Mouse (Mus musculus) adrenal gland, postnatal 10 days (tissue): Measurements from ENCODE around the gene Timp2. TPM values are rescaled to one million over a fixed set of nuclear protein-coding genes. Genes with fewer than 3 reads are reported as not detected.
"Not testable (repeated sequence)": the region's sequence is repeated elsewhere in the genome, so short reads cannot be mapped to it uniquely, and the experiment has no call there.

Experiments used
- DNase-seq: peaks from one replicate; pipeline ENCODE4 v3.0.0; 2021; ENCODE audit warnings: mixed read lengths
- total RNA-seq, 2 experiments: library from RNA; stranded (reverse); gene quantifications; 2 replicates each; pipeline ENCODE4 v1.2.3; 2021

Timp2 gene
- total RNA-seq, 2 experiments from 2014 or later = 101 to 111 TPM

GRCm38 (mm10) chr11:118333431-118333830 lies 22.1 kb downstream of the Timp2 start:
- DNase-seq = no peak

GRCm38 (mm10) chr11:118332376-118332775 lies 23.2 kb downstream of the Timp2 start:
- no peak for DNase-seq

- DNase-seq = no peak
These were observed 24.8 kb downstream of the Timp2 start for GRCm38 (mm10) chr11:118330777-118331176.

GRCm38 (mm10) chr11:118330361-118330760 lies 25.2 kb downstream of the Timp2 start:
- DNase-seq = no peak

GRCm38 (mm10) chr11:118328947-118329346 lies 26.6 kb downstream of the Timp2 start:
- DNase-seq = no peak

- no peak for DNase-seq
These were observed 27.0 kb downstream of the Timp2 start for GRCm38 (mm10) chr11:118328511-118328910.

GRCm38 (mm10) chr11:118326991-118327971 lies 28.3 kb downstream of the Timp2 start:
- DNase-seq = peak; percentile 55

- no peak for DNase-seq
These were observed 29.0 kb downstream of the Timp2 start for GRCm38 (mm10) chr11:118326491-118326890.

GRCm38 (mm10) chr11:118324541-118324940 lies 31.0 kb downstream of the Timp2 start:
- no peak for DNase-seq

- DNase-seq = no peak
These were observed 31.6 kb downstream of the Timp2 start for GRCm38 (mm10) chr11:118323974-118324373.

- DNase-seq = no peak
These were observed 32.9 kb downstream of the Timp2 start for GRCm38 (mm10) chr11:118322647-118323046.

GRCm38 (mm10) chr11:118321971-118322370 lies 33.6 kb downstream of the Timp2 start:
- DNase-seq = no peak

GRCm38 (mm10) chr11:118321500-118321899 lies 34.0 kb downstream of the Timp2 start:
- no peak for DNase-seq

GRCm38 (mm10) chr11:118318678-118319077 lies 36.9 kb downstream of the Timp2 start:
- peak; percentile 57 for DNase-seq

- DNase-seq = peak; percentile 63
These were observed 38.4 kb downstream of the Timp2 start for GRCm38 (mm10) chr11:118317129-118317528.

GRCm38 (mm10) chr11:118316231-118316806 lies 39.2 kb downstream of the Timp2 start:
- no peak for DNase-seq

- DNase-seq = no peak
These were observed 43.3 kb downstream of the Timp2 start for GRCm38 (mm10) chr11:118312132-118312723.

- DNase-seq = not testable (repeated sequence)
These were observed 47.6 kb downstream of the Timp2 start for GRCm38 (mm10) chr11:118307962-118308361.

- DNase-seq = not testable (repeated sequence)
These were observed 51.6 kb downstream of the Timp2 start for GRCm38 (mm10) chr11:118303959-118304358.

- DNase-seq = no peak
These were observed 56.7 kb downstream of the Timp2 start for GRCm38 (mm10) chr11:118298810-118299209.

- DNase-seq = no peak
These were observed 57.6 kb downstream of the Timp2 start for GRCm38 (mm10) chr11:118297967-118298366.

GRCm38 (mm10) chr11:118295026-118295425 lies 60.5 kb downstream of the Timp2 start:
- DNase-seq = no peak

GRCm38 (mm10) chr11:118292671-118293070 lies 62.9 kb downstream of the Timp2 start:
- DNase-seq = no peak
